ENCODE assay signal across 9 mouse cellular contexts in the genomic region with DNA sequence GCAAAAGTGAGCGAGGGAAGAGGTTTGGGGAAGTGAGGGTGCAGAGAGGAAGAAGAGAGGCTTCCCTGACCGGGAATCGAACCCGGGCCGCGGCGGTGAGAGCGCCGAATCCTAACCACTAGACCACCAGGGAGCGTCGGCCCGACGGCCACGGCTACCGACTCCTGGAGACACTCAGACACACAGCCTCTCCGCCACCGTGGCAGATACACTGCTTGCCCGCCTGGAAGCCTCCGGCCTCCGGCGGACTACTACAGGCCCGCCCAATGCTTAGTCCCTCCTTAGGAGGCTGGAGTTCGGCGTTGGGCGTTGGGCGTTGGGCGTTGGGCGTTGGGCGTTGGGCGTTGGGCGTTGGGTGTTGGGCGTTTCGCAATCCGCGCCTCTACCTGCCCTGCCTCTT. TPM values are rescaled to one million over a fixed set of nuclear protein-coding genes. Genes with fewer than 3 reads are reported as not detected.
DNase-seq lines count a peak whose midpoint lies in the region; ATAC-seq and TF ChIP-seq lines count a peak whose summit lies in the region.
"Not testable (repeated sequence)": the region's sequence is repeated elsewhere in the genome, so short reads cannot be mapped to it uniquely, and the experiment has no call there.
"Had no signal": no experiment of that assay in that cellular context is flagged by ENCODE, and none has a peak within 500 bp of the region (broad histone marks: within the 10 kb centered on the region; RNA-seq: fewer than 3 reads in every experiment).

No protein-coding gene starts in this region.

- H3K36me3 ChIP-seq in embryonic facial prominence, embryonic 12.5 days; forebrain, embryonic 15.5 days; heart, postnatal 0 days (replicated peaks; ENCODE audit: control insufficient read depth, insufficient read depth, low read length); intestine, embryonic 16.5 days (ENCODE audit: control insufficient read depth, insufficient read depth, low read length); liver, embryonic 11.5 days (ENCODE audit: control insufficient read depth, insufficient read depth, low read length); neural tube, embryonic 11.5 days (ENCODE audit: control insufficient read depth, insufficient read depth, low read length): not testable (repeated sequence)

- not testable (repeated sequence) for DNase-seq in heart, postnatal 0 days (ENCODE audit: low spot score); liver, embryonic 11.5 days (ENCODE audit: low spot score); neural tube, embryonic 11.5 days (ENCODE audit: low spot score)

- H3K27ac ChIP-seq in embryonic facial prominence, embryonic 12.5 days; forebrain, embryonic 15.5 days (replicated peaks); heart, postnatal 0 days (ENCODE audit: low read depth); intestine, embryonic 16.5 days (ENCODE audit: low read length); liver, embryonic 11.5 days (ENCODE audit: low read depth, low read length); neural tube, embryonic 11.5 days (ENCODE audit: low read depth, low read length): not testable (repeated sequence)

- H3K27me3 ChIP-seq in embryonic facial prominence, embryonic 12.5 days: peaks cover 29% of the 10 kb centered on the region
- H3K27me3 ChIP-seq in forebrain, embryonic 15.5 days; intestine, embryonic 16.5 days (replicated peaks; ENCODE audit: control insufficient read depth, insufficient read depth, low read length): not testable (repeated sequence)
- peaks cover 18% of the 10 kb centered on the region for H3K27me3 ChIP-seq in heart, postnatal 0 days (ENCODE audit: control insufficient read depth, insufficient read depth, low read length)
- H3K27me3 ChIP-seq in liver, embryonic 11.5 days (replicated peaks; ENCODE audit: control insufficient read depth, insufficient read depth, low read length): peaks cover 13% of the 10 kb centered on the region
- peaks cover 16% of the 10 kb centered on the region for H3K27me3 ChIP-seq in neural tube, embryonic 11.5 days (ENCODE audit: control insufficient read depth, insufficient read depth, low read length)

- H3K9me3 ChIP-seq in embryonic facial prominence, embryonic 12.5 days; forebrain, embryonic 15.5 days; heart, postnatal 0 days (replicated peaks; ENCODE audit: control insufficient read depth, low read length); intestine, embryonic 16.5 days (ENCODE audit: control insufficient read depth, low read length); liver, embryonic 11.5 days (ENCODE audit: control insufficient read depth, low read length); neural tube, embryonic 11.5 days (ENCODE audit: control insufficient read depth, low read length): not testable (repeated sequence)

- H3K4me2 ChIP-seq in embryonic facial prominence, embryonic 12.5 days (replicated peaks); heart, postnatal 0 days (ENCODE audit: low read depth, low read length); intestine, embryonic 16.5 days (ENCODE audit: low read depth, low read length); liver, embryonic 11.5 days; neural tube, embryonic 11.5 days (ENCODE audit: low read depth): not testable (repeated sequence)
- H3K4me2 ChIP-seq in forebrain, embryonic 15.5 days (replicated peaks): 0 out of 2 replicates have a peak overlapping the region, but pooled peaks have one; percentile 23

- not testable (repeated sequence) for TF ChIP-seq CTCF in heart, postnatal 0 days (IDR thresholded peaks at IDR 0.05; ENCODE audit: low read depth)

- not testable (repeated sequence) for H3K4me1 ChIP-seq in embryonic facial prominence, embryonic 12.5 days; forebrain, embryonic 15.5 days; heart, postnatal 0 days (ENCODE audit: control insufficient read depth, insufficient read depth); intestine, embryonic 16.5 days (ENCODE audit: control insufficient read depth, insufficient read depth, low read length); liver, embryonic 11.5 days (replicated peaks; ENCODE audit: control insufficient read depth, insufficient read depth, low read length); neural tube, embryonic 11.5 days (ENCODE audit: control insufficient read depth, insufficient read depth, low read length)

- 0% methylated on average over 1 of the region's 35 CpGs for WGBS in embryonic facial prominence, embryonic 12.5 days
- WGBS in forebrain, embryonic 15.5 days: 0% methylated on average over 1 of the region's 35 CpGs
- WGBS in heart, postnatal 0 days: no CpG with 5 or more reads among the region's 35 CpGs
- no CpG with 5 or more reads among the region's 35 CpGs for WGBS in intestine, embryonic 16.5 days
- 0% methylated on average over 1 of the region's 35 CpGs for WGBS in liver, embryonic 11.5 days
- 0% methylated on average over 1 of the region's 35 CpGs for WGBS in neural tube, embryonic 11.5 days

- ATAC-seq in embryonic facial prominence, embryonic 12.5 days (ENCODE audit: insufficient number of reproducible peaks, insufficient read depth, low FRiP score, low TSS enrichment): peak; percentile 30; the same call in 1 of the 2 replicates
- ATAC-seq in forebrain, embryonic 15.5 days (replicated peaks): peak; percentile 47
- ATAC-seq in heart, postnatal 0 days (ENCODE audit: insufficient read depth, low read depth): peak; percentile 50
- peak; percentile 74 for ATAC-seq in intestine, embryonic 16.5 days
- ATAC-seq in liver, embryonic 11.5 days (replicated peaks; ENCODE audit: low FRiP score): peak; percentile 78
- peak; percentile 44 for ATAC-seq in megakaryocyte, adult 5-6 weeks (ENCODE audit: poor library complexity, severe bottlenecking)
- peak; percentile 62 for ATAC-seq in neural tube, embryonic 11.5 days (ENCODE audit: insufficient read depth, low FRiP score, low TSS enrichment)

- H3K4me3 ChIP-seq in embryonic facial prominence, embryonic 12.5 days; forebrain, embryonic 15.5 days; heart, postnatal 0 days (ENCODE audit: low read depth, low read length); intestine, embryonic 16.5 days (ENCODE audit: low read length); liver, embryonic 11.5 days (ENCODE audit: low read depth, low read length); neural tube, embryonic 11.5 days (ENCODE audit: low read depth, low read length): not testable (repeated sequence)

- not testable (repeated sequence) for H3K9ac ChIP-seq in embryonic facial prominence, embryonic 12.5 days; forebrain, embryonic 15.5 days (replicated peaks); heart, postnatal 0 days (replicated peaks; ENCODE audit: low read depth, low read length); intestine, embryonic 16.5 days (ENCODE audit: low read depth, low read length); liver, embryonic 11.5 days (ENCODE audit: low read depth, low read length); neural tube, embryonic 11.5 days (ENCODE audit: low read length)

- TF ChIP-seq EP300 in heart, postnatal 0 days (IDR thresholded peaks at IDR 0.05; ENCODE audit: low read depth): not testable (repeated sequence)

RNA-seq across cellular contexts. Expression of a gene that starts 14.6 kb away (rescaled TPM):
- 6.0 and 6.5 TPM in 2 replicates for polyA plus RNA-seq in embryonic facial prominence, embryonic 12.5 days (2016; fragmentation: Nextera tagmentation; extraction: Ambion mirVana)
- polyA plus RNA-seq in forebrain, embryonic 15.5 days (2015; fragmentation: Nextera tagmentation; extraction: Ambion mirVana): 8.7 and 8.8 TPM in 2 replicates
- total RNA-seq in heart, postnatal 0 days (2014; rRNA removed; ENCODE audit: low replicate concordance): 11.8 and 13.7 TPM in 2 replicates
- 8.2 and 10.8 TPM in 2 replicates for polyA plus RNA-seq in heart, postnatal 0 days (2015; fragmentation: Nextera tagmentation; extraction: Ambion mirVana)
- 15.3 and 15.9 TPM in 2 replicates for polyA plus RNA-seq in intestine, embryonic 16.5 days (2015; fragmentation: Nextera tagmentation; extraction: Ambion mirVana)
- polyA plus RNA-seq in liver, embryonic 11.5 days (2014; fragmentation: Nextera tagmentation; extraction: Ambion mirVana): 28.7 and 29.8 TPM in 2 replicates
- total RNA-seq in megakaryocyte, adult 5-6 weeks (2015): 499 and 513 TPM in 2 replicates
- total RNA-seq in megakaryocyte, adult 5-6 weeks (2017): 540 and 572 TPM in 2 replicates
- polyA plus RNA-seq in neural tube, embryonic 11.5 days (2014; fragmentation: Nextera tagmentation; extraction: Ambion mirVana): 5.6 and 6.7 TPM in 2 replicates
- polyA plus RNA-seq: C2C12; erythroblast, embryonic 14.5 days had no signal

RNA-seq across cellular contexts. Expression of a gene that starts 34.4 kb away (rescaled TPM):
- 1.4 and 1.8 TPM in 2 replicates for polyA plus RNA-seq in embryonic facial prominence, embryonic 12.5 days (2016; fragmentation: Nextera tagmentation; extraction: Ambion mirVana)
- 4.0 and 10.3 TPM in 2 replicates for polyA plus RNA-seq in forebrain, embryonic 15.5 days (2015; fragmentation: Nextera tagmentation; extraction: Ambion mirVana)
- total RNA-seq in heart, postnatal 0 days (2014; rRNA removed; ENCODE audit: low replicate concordance): 3.7 TPM in 1 of 2 replicates, not detected in the other
- 2.2 and 3.5 TPM in 2 replicates for polyA plus RNA-seq in heart, postnatal 0 days (2015; fragmentation: Nextera tagmentation; extraction: Ambion mirVana)
- polyA plus RNA-seq in intestine, embryonic 16.5 days (2015; fragmentation: Nextera tagmentation; extraction: Ambion mirVana): 1.6 and 2.1 TPM in 2 replicates
- polyA plus RNA-seq in liver, embryonic 11.5 days (2014; fragmentation: Nextera tagmentation; extraction: Ambion mirVana): 1.4 and 2.2 TPM in 2 replicates
- 0.91 and 1.0 TPM in 2 replicates for total RNA-seq in megakaryocyte, adult 5-6 weeks (2015)
- total RNA-seq in megakaryocyte, adult 5-6 weeks (2017): 0.59 TPM in 1 of 2 replicates, not detected in the other
- 2.2 and 2.8 TPM in 2 replicates for polyA plus RNA-seq in neural tube, embryonic 11.5 days (2014; fragmentation: Nextera tagmentation; extraction: Ambion mirVana)
